Mouse (Mus musculus) spleen, adult 18-20 months (tissue): ENCODE measurements around the gene Supt3.
A peak's percentile ranks its signal among the peaks of the same experiment; 100 is the strongest.

Source experiments
- DNase-seq, 2 experiments: peaks; one replicate each; pipeline ENCODE4 v3.0.0; 2022; ENCODE audit warnings: mixed read lengths in 2 of 2

Gene Supt3

DNA sequence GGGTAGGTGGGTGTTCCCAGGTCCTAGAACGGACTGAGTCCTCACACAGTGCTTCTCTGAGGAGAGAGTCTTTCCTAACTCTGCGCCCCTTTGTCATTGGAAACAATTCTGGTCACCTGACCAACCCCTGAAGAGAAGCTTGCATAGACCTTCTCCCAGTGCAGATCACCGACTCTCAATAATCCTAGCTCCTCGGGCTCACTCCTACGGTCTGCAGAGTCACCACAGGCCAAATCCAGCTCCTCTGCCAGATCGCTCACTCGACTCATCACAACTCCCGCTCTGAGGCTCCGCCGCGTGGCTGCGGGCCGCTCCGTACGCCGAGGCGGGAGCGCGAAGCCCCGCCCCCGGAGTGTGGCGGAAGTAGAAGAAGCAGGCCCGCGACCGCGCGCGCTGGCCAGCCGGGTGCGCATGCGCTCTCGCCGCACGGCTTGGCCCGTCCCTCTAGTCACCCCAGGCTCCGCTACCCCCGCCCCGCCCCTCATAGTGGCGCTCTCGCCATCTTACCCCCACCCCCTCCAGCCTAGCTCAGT, at the start of gene Supt3:
TSS of gene Supt3 (plus strand) at position 415 of the 533 bp plus-strand sequence.
- DNase-seq: peak; percentile 92 to 98

- no peak for DNase-seq
Observed at GRCm38 (mm10) chr17:44727675-44728074, 49.3 kb upstream of the Supt3 start.

GRCm38 (mm10) chr17:44728464-44728863, 48.5 kb upstream of the Supt3 start:
- no peak for DNase-seq

- no peak for DNase-seq
Observed at GRCm38 (mm10) chr17:44733544-44734310, 43.2 kb upstream of the Supt3 start.

GRCm38 (mm10) chr17:44734501-44735222, 42.3 kb upstream of the Supt3 start:
- DNase-seq: peak; percentile 11 to 40

DNA sequence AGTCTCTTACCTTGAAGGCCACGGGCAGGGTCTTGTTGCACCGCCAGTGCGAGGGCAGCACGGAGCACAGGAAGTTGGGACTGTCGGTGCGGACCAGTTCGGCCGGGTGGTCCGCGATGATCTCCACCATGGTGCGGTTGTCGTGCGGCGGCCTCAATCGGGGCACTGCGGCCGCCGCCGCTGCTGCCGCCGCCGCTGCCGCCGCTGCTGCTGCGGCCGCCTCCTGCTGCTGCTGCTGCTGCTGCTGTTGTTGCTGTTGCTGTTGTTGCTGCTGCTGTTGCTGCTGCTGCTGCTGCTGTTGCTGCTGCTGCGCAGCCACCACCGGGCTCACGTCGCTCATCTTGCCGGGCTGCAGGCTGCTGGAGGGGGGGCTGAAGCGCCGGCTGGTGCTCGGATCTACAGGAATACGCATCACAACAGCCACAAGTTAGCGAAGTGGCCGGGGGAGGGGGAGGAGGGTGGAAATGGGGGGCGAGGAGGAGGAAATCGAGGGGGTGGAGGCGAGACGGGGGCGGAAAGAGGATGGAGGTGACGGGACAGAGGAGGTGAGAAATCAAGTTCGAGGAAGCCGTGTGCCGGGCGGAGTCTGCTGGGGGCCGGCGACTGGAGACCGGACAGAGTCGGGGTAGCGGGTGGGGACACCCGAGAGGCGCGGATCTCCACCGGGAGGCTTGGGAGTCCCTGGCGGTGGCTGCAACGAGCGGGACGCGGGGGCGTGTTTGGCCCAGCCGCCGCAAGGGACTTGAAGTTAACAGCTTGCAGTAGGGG, 41.5 kb upstream of the Supt3 start:
- peak; percentile 30 to 50 for DNase-seq

DNA sequence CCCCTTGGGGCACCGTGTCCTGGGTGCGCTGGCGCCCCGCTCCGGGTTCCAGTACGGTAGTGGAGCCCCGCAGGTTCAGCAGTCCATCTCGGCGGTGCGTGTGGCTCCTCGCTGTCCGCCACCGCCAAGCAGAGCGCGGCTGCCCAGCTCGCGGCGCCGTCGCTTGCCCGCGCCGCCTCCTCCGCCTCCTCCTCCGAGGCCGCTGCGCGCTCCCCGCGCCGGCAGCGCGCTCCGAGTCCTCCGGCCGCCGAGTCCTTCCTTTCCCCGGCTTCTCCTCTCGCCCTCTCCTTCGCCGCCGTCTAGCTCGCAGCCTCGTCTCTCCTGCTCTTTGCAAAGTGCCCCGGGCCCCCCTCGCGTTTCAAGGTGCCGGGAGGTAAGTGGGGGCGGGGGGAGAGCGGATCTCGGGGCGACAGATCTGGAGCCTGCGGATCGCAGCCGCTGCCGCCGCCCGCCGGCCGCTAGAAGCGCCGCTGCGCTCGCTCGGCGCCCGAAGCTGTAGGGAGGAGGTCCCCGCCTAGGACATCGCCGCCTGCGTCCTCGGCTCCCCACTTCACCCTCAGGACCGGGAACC, 40.9 kb upstream of the Supt3 start:
- DNase-seq: peak; percentile 40 to 67

DNA sequence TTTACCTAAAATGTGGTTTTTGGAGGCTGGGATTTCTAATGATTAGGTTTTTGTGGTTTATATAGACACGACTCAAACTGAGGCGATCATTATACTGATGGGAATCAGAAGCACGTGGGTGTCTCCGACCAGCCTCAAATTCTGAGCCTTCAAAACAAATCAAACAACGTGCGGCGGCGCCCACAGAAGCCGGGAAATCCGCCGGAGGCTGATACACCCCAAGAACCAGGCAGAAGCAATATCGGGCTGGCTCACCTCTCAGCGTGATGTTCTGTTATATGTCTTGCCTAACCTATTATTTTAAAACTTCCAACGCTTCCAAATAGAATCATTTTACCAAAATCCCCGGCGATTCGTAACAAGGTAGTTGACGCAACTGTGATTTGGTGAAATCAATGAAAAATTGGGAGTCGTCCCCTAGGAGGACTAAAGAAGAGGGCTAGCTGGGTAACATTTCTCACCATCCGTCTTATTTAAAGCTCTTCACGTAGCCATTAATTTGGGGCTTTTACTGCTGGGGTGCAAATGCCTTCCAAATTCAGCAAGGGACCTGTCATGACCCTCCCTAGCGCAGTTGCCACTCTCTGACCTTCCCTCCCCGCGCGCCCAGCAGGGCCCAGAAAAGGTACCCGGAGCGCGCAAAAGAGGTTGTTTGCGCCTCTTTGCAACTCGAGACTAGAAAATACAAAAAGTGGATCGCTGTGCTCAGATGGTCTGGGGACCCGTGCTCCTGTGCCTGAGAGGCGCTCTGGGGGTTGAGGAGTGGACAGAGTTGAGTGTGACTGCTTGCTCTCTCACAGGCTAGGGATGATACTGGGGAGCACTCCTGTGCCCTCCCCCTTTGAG, 39.5 kb upstream of the Supt3 start:
- DNase-seq: peak in 1 of 2 experiments; percentile 21

DNA sequence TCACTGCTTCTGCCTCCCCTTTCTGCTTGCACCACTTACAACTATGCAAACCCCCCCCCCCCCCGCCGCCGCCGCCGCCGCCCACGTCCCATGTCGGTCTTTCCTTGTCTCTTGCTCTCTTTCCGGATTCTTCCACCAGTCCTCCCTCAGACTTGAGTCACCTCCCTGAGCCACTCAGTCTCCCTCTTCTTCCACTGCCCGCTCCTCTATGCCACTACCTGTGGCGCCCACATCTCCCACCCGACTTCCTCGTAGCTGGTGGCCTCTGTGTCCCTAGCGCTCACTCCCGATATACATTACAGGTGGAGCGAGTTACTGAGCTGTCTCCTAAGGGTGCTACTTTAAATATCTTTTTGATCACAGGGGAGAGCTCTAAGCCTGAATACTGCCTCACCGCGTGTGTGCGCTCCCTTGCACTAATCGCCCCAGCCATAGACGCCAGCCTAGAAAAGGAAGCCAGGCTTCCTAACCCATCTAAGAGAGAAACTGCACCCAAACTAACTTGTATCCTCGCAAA, 38.8 kb upstream of the Supt3 start:
- DNase-seq: no peak

- no peak for DNase-seq
Observed at GRCm38 (mm10) chr17:44742246-44742645, 34.7 kb upstream of the Supt3 start.

GRCm38 (mm10) chr17:44743780-44744179, 33.2 kb upstream of the Supt3 start:
- no peak for DNase-seq

GRCm38 (mm10) chr17:44745378-44745777, 31.6 kb upstream of the Supt3 start:
- no peak for DNase-seq

DNA sequence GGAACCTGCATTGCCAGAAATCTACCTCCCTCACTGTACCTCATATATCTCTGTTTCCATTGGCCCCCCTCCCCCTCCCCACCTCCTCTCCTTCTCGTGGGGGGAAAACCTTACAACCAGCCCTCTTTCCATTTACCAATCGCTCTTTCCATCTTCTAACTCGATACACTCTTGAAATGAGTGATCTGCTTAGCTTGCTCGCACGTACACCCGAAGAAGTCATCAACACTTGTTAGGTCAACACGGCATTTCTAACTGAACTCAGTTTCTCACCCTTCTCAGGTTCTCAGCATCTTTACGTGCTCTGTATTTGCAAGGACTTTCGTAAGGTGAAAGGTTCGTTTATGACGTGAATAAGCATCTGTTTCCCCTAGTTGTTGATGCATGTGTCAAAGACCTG, 10.6 kb upstream of the Supt3 start:
- no peak for DNase-seq

GRCm38 (mm10) chr17:44766975-44767374, 10.0 kb upstream of the Supt3 start:
- no peak for DNase-seq

DNA sequence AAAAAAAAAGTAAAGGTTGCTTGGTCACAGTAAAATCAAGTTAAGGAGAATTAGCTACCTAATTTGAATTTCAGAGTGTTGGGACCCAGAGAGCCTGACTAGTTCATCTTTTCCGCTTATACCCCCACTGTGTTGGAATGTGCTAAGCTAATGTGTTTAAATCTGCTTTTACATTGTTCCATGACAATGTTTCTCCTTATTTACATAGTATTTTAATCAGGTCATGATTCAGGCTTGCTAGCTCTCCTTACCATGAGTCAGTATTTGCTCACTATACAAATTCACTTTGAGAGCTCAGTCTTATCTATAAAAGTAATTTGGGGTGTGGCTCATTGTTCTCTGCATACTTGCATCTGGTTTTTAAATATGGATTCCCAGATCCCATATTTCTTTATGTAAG, 9.6 kb upstream of the Supt3 start:
- DNase-seq: no peak

- DNase-seq: no peak
Observed at GRCm38 (mm10) chr17:44768522-44768921, 8.4 kb upstream of the Supt3 start.

- no peak for DNase-seq
Observed at GRCm38 (mm10) chr17:44770871-44771270, 6.1 kb upstream of the Supt3 start.

DNA sequence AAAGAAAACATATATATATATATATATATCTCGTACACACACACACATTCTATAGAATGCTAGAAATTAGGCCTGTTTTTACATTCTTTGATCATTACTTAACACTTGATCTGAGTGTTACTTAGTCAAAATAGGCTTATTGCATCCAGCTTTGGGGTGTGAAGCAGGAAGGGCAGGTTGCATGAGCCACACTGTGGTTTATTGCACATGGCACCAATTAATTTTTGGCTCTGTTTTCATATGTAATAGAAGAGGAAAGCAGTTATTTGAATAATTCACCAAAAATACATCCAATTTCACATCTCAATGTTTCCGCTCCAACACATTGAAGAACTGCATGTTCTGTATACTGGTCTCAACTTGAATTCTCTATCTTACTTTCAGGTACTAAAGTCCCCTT, 4.4 kb upstream of the Supt3 start:
- no peak for DNase-seq

- DNase-seq: peak in 1 of 2 experiments; percentile 63
Observed at GRCm38 (mm10) chr17:44777337-44777804, 419 bp downstream of the Supt3 start.

GRCm38 (mm10) chr17:44778141-44778540, 1.2 kb downstream of the Supt3 start:
- DNase-seq: no peak

GRCm38 (mm10) chr17:44780353-44780752, 3.4 kb downstream of the Supt3 start:
- no peak for DNase-seq
